Mouse (Mus musculus) lung, embryonic 14.5 days (tissue): ENCODE measurements around the gene Ndufa6. TPM values are rescaled to one million over a fixed set of nuclear protein-coding genes. Genes with fewer than 3 reads are reported as not detected.

Experiments used
- ATAC-seq: fragments of 200-750 bp; cut with Nextera tagmentation; 2 replicates; pipeline ENCODE4 v1.8.0; 2017; ENCODE audit warnings: mild to moderate bottlenecking, moderate TSS enrichment, moderate library complexity; ENCODE audit not compliant: insufficient read depth
- DNase-seq: peaks from one replicate; pipeline ENCODE4 v3.0.0-alpha.2; 2015
- H3K27ac ChIP-seq: fragments of 300-500 bp; sonication (generic); 2 replicates; pipeline ENCODE4 v1.5.1; 2014; ENCODE audit warnings: low read depth, mild to moderate bottlenecking, moderate library complexity
- H3K27me3 ChIP-seq: fragments of 300-500 bp; sonication (generic); 2 replicates; pipeline ENCODE4 v1.6.1; 2014; ENCODE audit warnings: low read length, control low read depth; ENCODE audit not compliant: insufficient read depth
- H3K36me3 ChIP-seq: fragments of 300-500 bp; sonication (generic); 2 replicates; pipeline ENCODE4 v1.6.1; 2014; ENCODE audit warnings: control low read depth; ENCODE audit not compliant: insufficient read depth
- H3K4me1 ChIP-seq: fragments of 300-500 bp; sonication (generic); 2 replicates; pipeline ENCODE4 v1.6.1; 2014; ENCODE audit warnings: antibody characterized with exemption, control low read depth; ENCODE audit not compliant: insufficient read depth
- H3K4me2 ChIP-seq: fragments of 300-500 bp; sonication (generic); 2 replicates; pipeline ENCODE4 v1.6.1; 2014; ENCODE audit warnings: mild to moderate bottlenecking
- H3K4me3 ChIP-seq: fragments of 300-500 bp; sonication (generic); 2 replicates; pipeline ENCODE4 v1.5.1; 2014; ENCODE audit warnings: low read depth, low read length
- H3K9ac ChIP-seq: fragments of 300-500 bp; sonication (generic); 2 replicates; pipeline ENCODE4 v1.6.1; 2014
- H3K9me3 ChIP-seq: fragments of 300-500 bp; sonication (generic); 2 replicates; pipeline ENCODE4 v1.6.1; 2016; ENCODE audit warnings: low read depth, low read length, control low read depth
- CTCF ChIP-seq: IDR thresholded peaks from 2 replicates; pipeline ENCODE4 v1.5.1; 2016; ENCODE audit warnings: antibody characterized with exemption, low read depth
- WGBS: fragments of 180-500 bp; shearing (Covaris S2); extraction: QIAGEN DNeasy Blood & Tissue Kit; methylation state at CpG from one replicate; pipeline ENCODE4 v1.1.7; 2014; 5-methylcytosine and 5-hydroxymethylcytosine counted together
- polyA plus RNA-seq: library from polyadenylated mRNA; unstranded; fragments of >200 nt; fragmentation: Nextera tagmentation; extraction: Ambion mirVana; gene quantifications from 2 replicates; pipeline ENCODE4 v1.2.1, GENCODE M21; 2014

Ndufa6 gene
- polyA plus RNA-seq, 1 experiment from 2014 or later = 289 TPM

GRCm38 (mm10) chr15:82336629-82337028, 17.5 kb downstream of the Ndufa6 start:
- Histone ChIP-seq H3K27me3 (no peaks in the 10 kb centered on the region), H3K9me3 (no peaks in the 10 kb centered on the region), H3K4me2 (no peak overlapping the region), H3K36me3 (peaks cover 45% of the 10 kb centered on the region), H3K9ac (no peak overlapping the region), H3K4me1 (peaks cover 7% of the 10 kb centered on the region; the same call in 1 of the 2 replicates), H3K4me3 (no peak overlapping the region), H3K27ac (no peak overlapping the region)
- no peak for TF ChIP-seq CTCF
- 85% methylated on average over 12 of the region's 12 CpGs for WGBS
- ATAC-seq = no peak
- no peak for DNase-seq

- no peak for ATAC-seq
- peaks cover 53% of the 10 kb centered on the region for H3K36me3 ChIP-seq
These were observed 18.9 kb downstream of the Ndufa6 start for GRCm38 (mm10) chr15:82335194-82335593.

GRCm38 (mm10) chr15:82325382-82325781, 28.7 kb downstream of the Ndufa6 start:
- no peak overlapping the region for H3K4me3 ChIP-seq
- H3K27ac ChIP-seq = no peak overlapping the region
- WGBS = 60% methylated on average over 2 of the region's 2 CpGs
- peaks cover 15% of the 10 kb centered on the region for H3K36me3 ChIP-seq
- no peak overlapping the region for H3K9ac ChIP-seq
- H3K4me1 ChIP-seq = no peaks in the 10 kb centered on the region; the same call in 1 of the 2 replicates
- no peak for TF ChIP-seq CTCF
- no peaks in the 10 kb centered on the region for H3K9me3 ChIP-seq
- H3K27me3 ChIP-seq = no peaks in the 10 kb centered on the region
- no peak for DNase-seq
- no peak overlapping the region for H3K4me2 ChIP-seq
- no peak for ATAC-seq

More at GRCm38 (mm10) chr15:82335194-82335593, 18.9 kb downstream of the Ndufa6 start:
- no peak overlapping the region for H3K4me3 ChIP-seq
- no peak overlapping the region for H3K27ac ChIP-seq
- no peak for TF ChIP-seq CTCF
- no peaks in the 10 kb centered on the region for H3K27me3 ChIP-seq
- H3K4me2 ChIP-seq = no peak overlapping the region
- no peak overlapping the region for H3K9ac ChIP-seq
- H3K9me3 ChIP-seq = no peaks in the 10 kb centered on the region
- WGBS = 95% methylated on average over 4 of the region's 4 CpGs
- H3K4me1 ChIP-seq = peaks cover 5% of the 10 kb centered on the region; the same call in 1 of the 2 replicates
- DNase-seq = no peak

GRCm38 (mm10) chr15:82322195-82322594, 31.9 kb downstream of the Ndufa6 start:
- Histone ChIP-seq H3K9ac (no peak overlapping the region), H3K4me2 (no peak overlapping the region), H3K36me3 (no peaks in the 10 kb centered on the region), H3K4me1 (no peaks in the 10 kb centered on the region; the same call in 1 of the 2 replicates), H3K27ac (no peak overlapping the region), H3K27me3 (no peaks in the 10 kb centered on the region), H3K4me3 (no peak overlapping the region), H3K9me3 (no peaks in the 10 kb centered on the region)
- no peak for TF ChIP-seq CTCF
- WGBS = 75% methylated on average over 8 of the region's 8 CpGs
- DNase-seq = no peak
- no peak for ATAC-seq

- Histone ChIP-seq H3K4me1 (no peaks in the 10 kb centered on the region; the same call in 1 of the 2 replicates), H3K36me3 (no peaks in the 10 kb centered on the region), H3K4me2 (no peak overlapping the region), H3K27me3 (no peaks in the 10 kb centered on the region), H3K27ac (no peak overlapping the region), H3K9me3 (no peaks in the 10 kb centered on the region), H3K4me3 (no peak overlapping the region), H3K9ac (no peak overlapping the region)
- DNase-seq = no peak
- TF ChIP-seq CTCF = no peak
- ATAC-seq = no peak
- WGBS = 33% methylated on average over 1 of the region's 1 CpGs
These were observed 34.5 kb downstream of the Ndufa6 start for GRCm38 (mm10) chr15:82319613-82320012.

- Histone ChIP-seq H3K4me1 (no peaks in the 10 kb centered on the region; the same call in 1 of the 2 replicates), H3K36me3 (no peaks in the 10 kb centered on the region), H3K4me3 (no peak overlapping the region), H3K27me3 (no peaks in the 10 kb centered on the region), H3K27ac (no peak overlapping the region), H3K9me3 (no peaks in the 10 kb centered on the region), H3K4me2 (no peak overlapping the region), H3K9ac (no peak overlapping the region)
- DNase-seq (peak; percentile 46), ATAC-seq (no peak)
- 74% methylated on average over 6 of the region's 6 CpGs for WGBS
- no peak for TF ChIP-seq CTCF
These were observed 36.3 kb downstream of the Ndufa6 start for GRCm38 (mm10) chr15:82317839-82318238.

GRCm38 (mm10) chr15:82308416-82308815, 45.7 kb downstream of the Ndufa6 start:
- Histone ChIP-seq H3K4me3 (no peak overlapping the region), H3K27me3 (no peaks in the 10 kb centered on the region), H3K27ac (no peak overlapping the region; the same call in 1 of the 2 replicates), H3K4me2 (no peak overlapping the region), H3K4me1 (no peaks in the 10 kb centered on the region), H3K36me3 (no peaks in the 10 kb centered on the region), H3K9ac (no peak overlapping the region), H3K9me3 (no peaks in the 10 kb centered on the region)
- no peak for ATAC-seq
- DNase-seq = no peak
- no peak for TF ChIP-seq CTCF
- 64% methylated on average over 3 of the region's 3 CpGs for WGBS
